Mouse (Mus musculus) embryonic facial prominence, embryonic 15.5 days (tissue): ENCODE results near the gene Creb3l1. TPM values are rescaled to one million over a fixed set of nuclear protein-coding genes. Genes with fewer than 3 reads are reported as not detected.

Experiments
- ATAC-seq: fragments of 200-750 bp; cut with Nextera tagmentation; 2 replicates; pipeline ENCODE4 v1.8.0; 2017; ENCODE audit warnings: low read depth, moderate TSS enrichment; ENCODE audit not compliant: insufficient number of reproducible peaks, low FRiP score, low TSS enrichment
- H3K27ac ChIP-seq: fragments of 300-500 bp; sonication (generic); replicated peaks from 2 replicates; pipeline ENCODE4 v1.5.1; 2015; ENCODE audit warnings: mild to moderate bottlenecking, inconsistent platforms
- H3K27me3 ChIP-seq: fragments of 300-500 bp; sonication (generic); 2 replicates; pipeline ENCODE4 v1.6.1; 2015; ENCODE audit warnings: inconsistent platforms
- H3K36me3 ChIP-seq: fragments of 300-500 bp; sonication (generic); 2 replicates; pipeline ENCODE4 v1.6.1; 2015; ENCODE audit warnings: mild to moderate bottlenecking, inconsistent platforms
- H3K4me1 ChIP-seq: fragments of 300-500 bp; sonication (generic); 2 replicates; pipeline ENCODE4 v1.6.1; 2015; ENCODE audit warnings: inconsistent platforms
- H3K4me2 ChIP-seq: fragments of 300-500 bp; sonication (generic); replicated peaks from 2 replicates; pipeline ENCODE4 v1.6.1; 2015; ENCODE audit warnings: mild to moderate bottlenecking, inconsistent platforms
- H3K4me3 ChIP-seq: fragments of 300-500 bp; sonication (generic); replicated peaks from 2 replicates; pipeline ENCODE4 v1.5.1; 2015; ENCODE audit warnings: mild to moderate bottlenecking, inconsistent platforms
- H3K9ac ChIP-seq: fragments of 300-500 bp; sonication (generic); 2 replicates; pipeline ENCODE4 v1.6.1; 2015; ENCODE audit warnings: inconsistent platforms
- H3K9me3 ChIP-seq: fragments of 300-500 bp; sonication (generic); replicated peaks from 2 replicates; pipeline ENCODE4 v1.6.1; 2016; ENCODE audit warnings: inconsistent platforms
- WGBS: fragments of 180-500 bp; shearing (Covaris S2); methylation state at CpG from one replicate; pipeline ENCODE4 v1.1.7; 2015; 5-methylcytosine and 5-hydroxymethylcytosine counted together
- polyA plus RNA-seq: library from polyadenylated mRNA; unstranded; fragments of >200 nt; fragmentation: Nextera tagmentation; extraction: Ambion mirVana; gene quantifications from 2 replicates; pipeline ENCODE4 v1.2.1, GENCODE M21; 2015

Creb3l1 gene
- polyA plus RNA-seq, 1 experiment from 2014 or later: 44.3 TPM

DNA sequence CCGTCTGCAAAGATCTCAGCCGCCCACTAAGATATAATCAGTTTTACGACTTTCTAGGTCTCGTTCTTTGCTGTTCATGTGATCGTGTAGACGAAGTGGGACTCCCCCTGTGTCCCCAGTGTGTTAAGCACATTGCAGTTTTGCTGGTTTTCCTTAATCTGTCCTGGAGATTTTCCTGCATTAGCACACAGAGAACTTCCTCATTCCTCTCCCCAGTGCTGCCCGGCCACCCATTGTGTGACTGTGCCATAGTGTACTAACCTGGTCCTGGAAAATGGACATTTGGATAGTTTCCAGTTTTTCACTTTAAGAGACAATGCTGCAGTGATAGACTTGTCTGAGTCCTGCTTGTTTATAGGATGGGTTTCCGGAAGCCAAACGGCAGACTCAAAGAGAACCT lies 10.0 kb upstream of the Creb3l1 start:
- ATAC-seq: no peak
- Histone ChIP-seq H3K9me3 (no peaks in the 10 kb centered on the region), H3K27ac (no peak overlapping the region), H3K4me3 (no peak overlapping the region), H3K4me1 (0 out of 2 replicates have a peak, but pooled peaks cover 6% of the 10 kb centered on the region), H3K9ac (no peak overlapping the region), H3K36me3 (no peaks in the 10 kb centered on the region), H3K4me2 (no peak overlapping the region), H3K27me3 (no peaks in the 10 kb centered on the region)
- 69% methylated on average over 9 of the region's 9 CpGs for WGBS

DNA sequence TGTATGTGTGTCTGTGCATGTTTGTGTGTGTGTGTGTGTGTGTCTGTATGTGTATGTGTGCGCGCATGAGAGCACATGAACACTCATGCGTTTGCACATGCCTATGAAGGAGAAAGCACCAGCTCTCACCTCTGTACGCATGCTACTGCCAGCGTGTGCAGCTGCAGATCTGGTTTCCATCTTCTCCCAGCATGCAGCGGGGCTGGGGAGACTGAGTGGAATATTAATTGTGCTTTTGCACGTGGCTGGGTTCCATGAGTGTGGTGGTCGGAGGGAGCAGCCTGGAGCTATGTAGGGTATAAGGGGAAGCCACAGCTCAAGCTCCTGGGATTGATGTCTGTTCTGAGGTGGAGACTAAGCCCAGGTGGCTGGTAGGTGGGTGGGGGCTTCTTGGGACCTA lies 6.3 kb upstream of the Creb3l1 start:
- 56% methylated on average over 8 of the region's 8 CpGs for WGBS
- H3K9ac ChIP-seq: no peak overlapping the region
- no peak overlapping the region for H3K27ac ChIP-seq
- no peaks in the 10 kb centered on the region for H3K9me3 ChIP-seq
- H3K27me3 ChIP-seq: no peaks in the 10 kb centered on the region
- H3K36me3 ChIP-seq: no peaks in the 10 kb centered on the region
- 0 out of 2 replicates have a peak, but pooled peaks cover 6% of the 10 kb centered on the region for H3K4me1 ChIP-seq
- ATAC-seq: peak; percentile 22; the same call in 1 of the 2 replicates
- no peak overlapping the region for H3K4me2 ChIP-seq
- H3K4me3 ChIP-seq: no peak overlapping the region

DNA sequence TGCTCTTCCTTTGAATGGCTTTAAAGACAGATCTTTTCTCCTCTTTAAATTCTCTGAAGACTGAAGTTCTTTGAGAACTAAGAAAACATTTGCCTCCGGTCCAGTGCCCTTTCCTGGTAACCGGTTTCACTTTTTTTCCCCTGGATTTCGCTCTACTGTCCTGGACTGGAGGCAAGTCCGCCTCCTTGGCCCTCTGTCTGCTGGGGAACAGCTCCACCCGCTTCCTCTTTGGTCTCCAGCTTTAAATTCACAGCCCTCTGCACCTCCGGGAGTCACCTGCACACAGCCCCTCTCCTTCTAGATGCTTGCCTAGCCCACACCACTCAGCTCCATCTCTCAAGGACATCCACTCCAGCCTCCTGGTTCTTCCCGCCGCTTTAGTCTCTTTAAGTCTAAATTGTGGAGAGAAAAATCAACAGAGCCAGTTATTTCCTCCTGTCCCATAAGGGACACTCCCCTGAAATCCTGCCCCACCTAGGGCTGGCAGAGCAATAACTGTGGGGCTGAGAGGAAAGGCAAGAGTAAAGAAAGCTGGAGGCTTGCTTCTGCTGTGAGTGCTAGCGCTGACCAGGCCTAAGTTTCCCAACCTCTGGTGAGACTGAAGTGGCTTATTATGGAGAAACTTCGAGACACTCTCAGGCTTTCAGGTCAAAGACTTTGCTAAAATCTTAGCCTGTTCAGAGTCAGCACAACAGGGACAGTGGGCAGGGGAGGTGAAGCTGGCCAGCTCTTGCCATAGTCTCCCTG lies 5.3 kb upstream of the Creb3l1 start:
- Histone ChIP-seq H3K27ac (no peak overlapping the region), H3K4me1 (0 out of 2 replicates have a peak, but pooled peaks cover 6% of the 10 kb centered on the region), H3K36me3 (no peaks in the 10 kb centered on the region), H3K4me2 (no peak overlapping the region), H3K9ac (no peak overlapping the region), H3K9me3 (no peaks in the 10 kb centered on the region), H3K27me3 (no peaks in the 10 kb centered on the region), H3K4me3 (no peak overlapping the region)
- 71% methylated on average over 10 of the region's 10 CpGs for WGBS
- no peak for ATAC-seq

DNA sequence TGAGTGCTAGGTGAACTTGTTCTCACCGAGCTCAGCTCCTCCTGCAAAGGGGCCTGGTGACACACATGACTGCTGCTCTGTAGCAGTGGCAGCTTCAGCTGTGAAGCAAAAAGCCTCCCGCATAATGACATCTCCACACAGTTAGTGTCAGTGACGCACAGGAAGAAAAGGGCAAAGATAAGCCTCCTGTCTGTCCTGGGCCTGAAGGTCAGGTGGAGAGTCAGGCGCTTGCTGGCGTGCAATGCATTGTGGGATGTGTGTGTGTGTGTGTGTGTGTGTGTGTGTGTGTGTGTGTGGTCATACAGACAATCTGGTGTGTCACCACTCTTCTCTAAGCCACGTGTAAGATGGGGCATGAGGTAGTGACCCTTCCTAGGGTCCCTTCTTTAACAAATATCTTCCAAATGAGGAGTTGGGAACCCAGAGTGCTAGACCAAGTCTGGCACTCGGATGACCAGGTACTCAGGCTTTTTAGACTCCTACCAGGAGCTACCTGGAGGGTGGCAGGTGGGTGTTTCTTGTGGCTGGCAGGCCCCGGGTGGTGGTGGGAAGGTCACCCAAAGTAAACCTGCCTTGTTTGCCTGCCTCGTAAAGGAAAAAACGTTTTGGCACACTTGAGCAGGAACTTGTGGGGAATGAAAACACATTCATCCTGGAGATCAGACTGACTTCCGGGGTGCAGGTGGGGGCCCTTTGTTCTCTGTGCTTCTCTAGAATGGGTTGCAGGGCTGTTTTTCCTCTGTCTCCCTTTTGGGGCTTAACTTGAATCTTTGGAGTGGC lies 3.7 kb upstream of the Creb3l1 start:
- Histone ChIP-seq H3K4me2 (no peak overlapping the region), H3K4me3 (no peak overlapping the region), H3K9ac (no peak overlapping the region), H3K27ac (no peak overlapping the region), H3K4me1 (peaks cover 12% of the 10 kb centered on the region; the same call in 1 of the 2 replicates), H3K36me3 (no peaks in the 10 kb centered on the region), H3K9me3 (no peaks in the 10 kb centered on the region), H3K27me3 (no peaks in the 10 kb centered on the region)
- no peak for ATAC-seq
- 62% methylated on average over 11 of the region's 11 CpGs for WGBS

DNA sequence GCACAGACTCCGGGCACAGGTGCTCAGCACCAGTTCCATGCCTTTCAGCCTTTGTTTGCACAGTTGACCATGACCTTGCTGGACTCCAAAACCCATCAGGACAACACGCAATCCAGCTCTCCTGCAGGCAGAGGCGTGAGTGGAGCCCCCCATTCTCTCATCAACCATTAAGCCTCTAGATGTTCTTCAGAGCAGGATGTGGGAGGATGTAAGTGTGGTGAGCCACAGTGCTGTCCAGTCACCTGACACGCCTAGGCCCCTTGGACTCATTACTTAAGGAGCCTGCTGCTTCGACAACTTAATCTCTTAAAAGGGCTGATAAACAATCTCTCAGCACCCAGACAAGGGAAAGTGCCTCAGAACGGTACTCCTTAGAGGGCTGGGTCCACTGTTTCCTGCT lies 1.7 kb upstream of the Creb3l1 start:
- no peaks in the 10 kb centered on the region for H3K9me3 ChIP-seq
- peaks cover 30% of the 10 kb centered on the region for H3K4me1 ChIP-seq
- no peaks in the 10 kb centered on the region for H3K36me3 ChIP-seq
- ATAC-seq: no peak
- WGBS: 78% methylated on average over 6 of the region's 6 CpGs
- H3K27ac ChIP-seq: no peak overlapping the region
- H3K4me2 ChIP-seq: no peak overlapping the region
- H3K27me3 ChIP-seq: no peaks in the 10 kb centered on the region
- no peak overlapping the region for H3K9ac ChIP-seq
- H3K4me3 ChIP-seq: no peak overlapping the region

DNA sequence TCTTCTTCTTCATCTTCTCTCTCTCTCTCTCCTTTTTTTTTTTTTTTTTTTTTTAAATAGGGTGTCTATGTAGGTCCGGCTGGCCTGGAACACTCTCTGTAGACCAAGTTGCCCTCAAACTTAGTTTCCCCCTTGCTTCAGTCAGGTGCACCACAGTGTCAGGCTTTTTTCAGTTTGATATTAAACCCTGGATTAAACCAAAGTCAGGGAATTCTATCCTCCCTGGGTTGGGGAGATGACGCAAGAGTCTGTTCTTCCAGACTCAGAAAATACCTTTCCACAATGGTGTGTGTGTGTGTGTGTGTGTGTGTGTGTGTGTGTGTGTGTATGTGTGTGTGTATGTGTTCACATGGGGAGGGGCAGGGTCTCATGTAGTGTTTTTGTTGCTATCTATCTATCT lies 900 bp upstream of the Creb3l1 start:
- 92% methylated on average over 2 of the region's 2 CpGs for WGBS
- H3K36me3 ChIP-seq: no peaks in the 10 kb centered on the region
- ATAC-seq: no peak
- no peak overlapping the region for H3K9ac ChIP-seq
- H3K9me3 ChIP-seq: no peaks in the 10 kb centered on the region
- H3K4me1 ChIP-seq: peaks cover 29% of the 10 kb centered on the region
- H3K27me3 ChIP-seq: no peaks in the 10 kb centered on the region
- H3K27ac ChIP-seq: no peak overlapping the region
- no peak overlapping the region for H3K4me2 ChIP-seq
- no peak overlapping the region for H3K4me3 ChIP-seq

DNA sequence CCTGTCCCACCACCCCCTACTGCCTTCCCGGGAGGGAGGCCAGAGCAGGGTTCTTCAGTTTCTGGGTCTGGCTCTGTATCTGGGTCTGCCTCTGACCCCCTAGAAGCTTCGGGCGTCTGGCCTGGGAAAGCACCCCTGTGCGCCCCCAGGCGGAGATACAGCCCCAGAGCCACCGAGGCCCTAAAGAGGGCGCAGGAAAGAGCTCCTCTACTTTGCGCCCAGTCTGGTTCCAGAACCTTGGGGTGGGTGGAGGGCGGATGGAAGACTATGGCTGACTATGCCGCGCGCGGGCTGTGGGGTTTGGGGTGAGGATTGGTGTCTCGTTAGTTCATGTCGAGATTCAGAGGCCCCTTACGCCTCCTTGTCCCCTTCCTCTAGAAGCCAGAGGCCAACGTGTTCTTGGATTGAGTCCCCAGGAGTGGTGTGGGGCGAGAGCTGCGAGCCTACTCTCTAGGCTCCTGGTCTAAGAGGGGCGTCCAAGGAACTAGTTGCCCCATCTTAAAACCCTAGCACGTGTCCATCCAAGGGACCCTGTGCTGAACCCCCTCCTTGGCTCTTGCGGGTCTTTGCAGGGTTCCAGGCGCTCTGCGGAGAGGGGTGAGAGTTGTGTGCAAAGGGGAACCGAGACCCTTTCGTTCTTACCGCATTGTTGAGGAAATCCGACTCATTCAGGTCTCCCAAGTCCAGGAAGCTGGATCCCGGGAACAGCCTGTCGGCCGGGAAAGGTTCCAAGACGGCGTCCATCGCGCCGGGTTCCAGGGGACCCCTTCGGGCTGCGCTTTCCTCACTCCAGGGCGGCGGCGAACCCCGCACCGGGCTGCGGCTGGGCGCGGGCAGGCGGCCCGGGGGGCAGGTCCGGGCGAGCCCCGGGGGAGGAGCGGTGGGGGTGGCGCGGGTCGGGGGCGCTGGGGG lies 684 bp downstream of the Creb3l1 start:
- H3K4me2 ChIP-seq: peak overlapping the region; percentile 90
- WGBS: 5% methylated on average over 41 of the region's 56 CpGs
- peak overlapping the region; percentile 59 for H3K9ac ChIP-seq
- peak overlapping the region; percentile 90 for H3K27ac ChIP-seq
- H3K4me3 ChIP-seq: peak overlapping the region; percentile 74
- no peaks in the 10 kb centered on the region for H3K9me3 ChIP-seq
- ATAC-seq: peak; percentile 58
- no peaks in the 10 kb centered on the region for H3K36me3 ChIP-seq
- no peaks in the 10 kb centered on the region for H3K27me3 ChIP-seq
- peaks cover 29% of the 10 kb centered on the region for H3K4me1 ChIP-seq

DNA sequence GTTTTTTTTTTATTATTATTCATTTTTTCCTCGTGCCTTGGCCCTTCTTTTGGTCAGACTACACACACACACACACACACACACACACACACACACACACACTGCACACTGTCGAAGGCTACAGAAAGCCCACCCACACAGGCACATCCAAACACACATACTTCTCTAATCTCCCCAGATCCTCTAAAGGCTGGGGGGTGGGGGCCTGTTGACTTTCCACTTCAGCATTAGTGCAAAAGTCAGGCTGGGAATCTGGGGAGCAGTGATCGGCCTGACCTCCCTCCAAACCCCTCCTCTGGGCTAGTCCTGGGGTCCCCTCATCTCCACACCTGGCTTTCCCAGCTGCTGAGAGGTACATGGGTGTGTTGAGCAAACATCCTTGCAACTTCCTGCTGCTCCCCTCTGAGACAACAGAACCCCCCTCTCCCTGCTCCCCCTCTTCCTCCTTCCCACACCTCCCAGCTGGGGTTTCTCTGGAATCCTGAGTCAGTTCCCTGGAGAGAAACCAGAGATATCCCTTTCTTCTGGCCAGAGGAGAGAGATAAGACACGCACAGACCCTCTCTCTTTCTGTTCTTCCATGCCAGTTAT lies 3.5 kb downstream of the Creb3l1 start:
- no peak for ATAC-seq
- H3K4me1 ChIP-seq: peaks cover 51% of the 10 kb centered on the region
- 0 out of 2 replicates have a peak overlapping the region, but pooled peaks have one; percentile 19 for H3K27ac ChIP-seq

DNA sequence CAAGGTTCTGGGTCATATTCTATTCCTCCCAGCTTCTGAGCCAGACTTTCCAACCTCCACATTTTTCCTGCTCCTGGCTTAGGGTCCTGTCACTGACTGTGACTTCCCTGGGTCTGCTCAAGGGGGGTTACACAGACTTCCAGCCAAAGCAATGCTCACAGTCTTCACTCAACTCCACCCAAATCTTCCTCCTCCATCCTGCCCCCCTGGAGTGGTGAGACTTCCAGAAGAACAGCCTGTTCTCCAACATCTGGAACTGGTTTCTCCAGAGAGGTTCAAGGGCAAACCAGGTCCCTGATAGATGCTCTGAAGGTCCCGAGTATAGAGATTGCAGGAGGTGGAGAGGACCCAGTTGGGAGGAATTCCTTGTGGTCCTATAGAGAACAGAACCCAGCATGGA lies 6.9 kb downstream of the Creb3l1 start:
- no peak for ATAC-seq
- Histone ChIP-seq H3K4me3 (no peak overlapping the region), H3K4me2 (no peak overlapping the region), H3K9me3 (no peaks in the 10 kb centered on the region), H3K27ac (no peak overlapping the region), H3K27me3 (no peaks in the 10 kb centered on the region), H3K9ac (no peak overlapping the region), H3K36me3 (no peaks in the 10 kb centered on the region), H3K4me1 (peaks cover 68% of the 10 kb centered on the region)
- WGBS: 41% methylated on average over 1 of the region's 1 CpGs

More for the DNA sequence above, 3.5 kb downstream of the Creb3l1 start:
- H3K9me3 ChIP-seq: no peaks in the 10 kb centered on the region
- H3K4me2 ChIP-seq: no peak overlapping the region
- H3K27me3 ChIP-seq: no peaks in the 10 kb centered on the region
- no peaks in the 10 kb centered on the region for H3K36me3 ChIP-seq
- 45% methylated on average over 4 of the region's 4 CpGs for WGBS
- 0 out of 2 replicates have a peak overlapping the region, but pooled peaks have one; percentile 1 for H3K4me3 ChIP-seq
- H3K9ac ChIP-seq: no peak overlapping the region

DNA sequence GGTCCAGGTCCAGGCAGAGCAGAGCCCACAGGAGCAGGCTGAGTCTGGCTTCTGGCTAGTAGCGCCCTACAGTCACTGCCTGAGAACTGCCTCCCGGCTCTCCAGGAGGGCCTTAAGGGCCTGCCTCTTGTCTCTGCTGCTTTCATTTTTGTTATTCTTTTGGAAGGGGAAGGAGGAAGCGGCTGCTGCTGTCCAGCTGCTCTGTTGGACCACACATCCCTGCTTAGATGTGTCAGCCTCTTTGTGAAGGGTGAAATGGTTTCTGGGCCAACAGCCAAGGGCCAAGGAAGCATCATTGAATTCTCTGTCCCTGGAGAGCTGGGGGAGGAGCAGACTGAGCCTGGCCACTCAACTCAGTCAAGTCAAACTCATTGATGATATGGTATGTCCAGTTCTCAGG lies 7.3 kb downstream of the Creb3l1 start:
- peaks cover 68% of the 10 kb centered on the region for H3K4me1 ChIP-seq
- peak overlapping the region; percentile 25; the same call in 1 of the 2 replicates for H3K27ac ChIP-seq
- no peaks in the 10 kb centered on the region for H3K9me3 ChIP-seq
- H3K4me2 ChIP-seq: no peak overlapping the region
- WGBS: 48% methylated on average over 3 of the region's 3 CpGs
- H3K9ac ChIP-seq: no peak overlapping the region
- H3K4me3 ChIP-seq: no peak overlapping the region
- no peaks in the 10 kb centered on the region for H3K36me3 ChIP-seq
- ATAC-seq: no peak
- H3K27me3 ChIP-seq: no peaks in the 10 kb centered on the region
